Mouse (Mus musculus) spleen, postnatal 14 days (tissue): ENCODE measurements at regions not wholly inside any gene's neighbourhood (a gene's known extent, or its start where the extent isn't known, plus 50 kb on each side); places are given as distances from the start of the nearest gene placed in this dataset.

Experiments used
- DNase-seq, 2 experiments: peaks; one replicate each; pipeline ENCODE4 v3.0.0; 2021 to 2022; ENCODE audit warnings: low spot score in 2 of 2

- no peak for DNase-seq
Observed at GRCm38 (mm10) chr9:22937686-22938391, 285.0 kb upstream of the Bmper start.

GRCm38 (mm10) chr9:22944992-22945391 is 277.9 kb upstream of the Bmper start:
- no peak for DNase-seq

GRCm38 (mm10) chr9:22945426-22945955 is 277.4 kb upstream of the Bmper start:
- DNase-seq, result no peak

GRCm38 (mm10) chr9:22952571-22953442 is 270.1 kb upstream of the Bmper start:
- no peak for DNase-seq

- no peak for DNase-seq
Observed at GRCm38 (mm10) chr9:22962269-22962815, 260.5 kb upstream of the Bmper start.

GRCm38 (mm10) chr9:22971312-22971711 is 251.6 kb upstream of the Bmper start:
- DNase-seq, result no peak

- DNase-seq, result no peak
Observed at GRCm38 (mm10) chr9:22976748-22977147, 246.1 kb upstream of the Bmper start.

- no peak for DNase-seq
Observed at GRCm38 (mm10) chr9:22979627-22980026, 243.2 kb upstream of the Bmper start.

GRCm38 (mm10) chr9:22989508-22989907 is 233.4 kb upstream of the Bmper start:
- DNase-seq, result no peak

- DNase-seq, result no peak
Observed at GRCm38 (mm10) chr9:22993531-22993930, 229.3 kb upstream of the Bmper start.

- DNase-seq, result no peak
Observed at GRCm38 (mm10) chr9:22995564-22995963, 227.3 kb upstream of the Bmper start.

GRCm38 (mm10) chr9:22998306-22998705 is 224.6 kb upstream of the Bmper start:
- no peak for DNase-seq

- no peak for DNase-seq
Observed at GRCm38 (mm10) chr9:22999181-22999580, 223.7 kb upstream of the Bmper start.

GRCm38 (mm10) chr9:23000200-23000599 is 222.7 kb upstream of the Bmper start:
- no peak for DNase-seq

GRCm38 (mm10) chr9:23003195-23004061 is 219.4 kb upstream of the Bmper start:
- DNase-seq, result no peak

GRCm38 (mm10) chr9:23005005-23005404 is 217.9 kb upstream of the Bmper start:
- no peak for DNase-seq

GRCm38 (mm10) chr9:23009462-23010183 is 213.3 kb upstream of the Bmper start:
- no peak for DNase-seq

GRCm38 (mm10) chr9:23011316-23011959 is 211.4 kb upstream of the Bmper start:
- DNase-seq, result no peak

- no peak for DNase-seq
Observed at GRCm38 (mm10) chr9:23012130-23012529, 210.7 kb upstream of the Bmper start.

GRCm38 (mm10) chr9:23016733-23017132 is 206.1 kb upstream of the Bmper start:
- DNase-seq, result no peak
